Mouse (Mus musculus) lung, embryonic 15.5 days (tissue): ENCODE results near the gene Inpp5b. TPM values are rescaled to one million over a fixed set of nuclear protein-coding genes. Genes with fewer than 3 reads are reported as not detected.

Experiments
- ATAC-seq: fragments of 200-750 bp; cut with Nextera tagmentation; 2 replicates; pipeline ENCODE4 v1.8.0; 2017; ENCODE audit warnings: moderate number of reproducible peaks, borderline replicate concordance; ENCODE audit not compliant: low FRiP score, low TSS enrichment; ENCODE audit errors: extremely low read depth
- H3K27ac ChIP-seq: fragments of 300-500 bp; sonication (generic); 2 replicates; pipeline ENCODE4 v1.5.1; 2015; ENCODE audit warnings: moderate library complexity, mild to moderate bottlenecking, inconsistent platforms
- H3K27me3 ChIP-seq: fragments of 300-500 bp; sonication (generic); 2 replicates; pipeline ENCODE4 v1.6.1; 2015; ENCODE audit warnings: inconsistent platforms
- H3K36me3 ChIP-seq: fragments of 300-500 bp; sonication (generic); 2 replicates; pipeline ENCODE4 v1.6.1; 2015; ENCODE audit warnings: inconsistent platforms
- H3K4me1 ChIP-seq: fragments of 300-500 bp; sonication (generic); 2 replicates; pipeline ENCODE4 v1.6.1; 2015; ENCODE audit warnings: inconsistent platforms
- H3K4me2 ChIP-seq: fragments of 300-500 bp; sonication (generic); 2 replicates; pipeline ENCODE4 v1.6.1; 2015; ENCODE audit warnings: inconsistent platforms, mild to moderate bottlenecking, moderate library complexity
- H3K4me3 ChIP-seq: fragments of 300-500 bp; sonication (generic); 2 replicates; pipeline ENCODE4 v1.5.1; 2015; ENCODE audit warnings: mild to moderate bottlenecking, inconsistent platforms
- H3K9ac ChIP-seq: fragments of 300-500 bp; sonication (generic); 2 replicates; pipeline ENCODE4 v1.6.1; 2015; ENCODE audit warnings: inconsistent platforms
- H3K9me3 ChIP-seq: fragments of 300-500 bp; sonication (generic); 2 replicates; pipeline ENCODE4 v1.6.1; 2016; ENCODE audit warnings: inconsistent platforms
- WGBS: fragments of 180-500 bp; shearing (Covaris S2); methylation state at CpG from one replicate; pipeline ENCODE4 v1.1.7; 2015; 5-methylcytosine and 5-hydroxymethylcytosine counted together
- polyA plus RNA-seq: library from polyadenylated mRNA; unstranded; fragments of >200 nt; fragmentation: Nextera tagmentation; extraction: Ambion mirVana; gene quantifications from 2 replicates; pipeline ENCODE4 v1.2.1, GENCODE M21; 2015

The Inpp5b gene
- polyA plus RNA-seq, 1 experiment from 2014 or later = 35.5 TPM

GRCm38 (mm10) chr4:124808511-124808910 is 66.9 kb downstream of the Inpp5b start:
- Histone ChIP-seq H3K9me3 (no peaks in the 10 kb centered on the region), H3K27me3 (no peaks in the 10 kb centered on the region), H3K4me1 (peaks cover 2% of the 10 kb centered on the region), H3K36me3 (peaks cover 17% of the 10 kb centered on the region), H3K4me2 (no peak overlapping the region), H3K4me3 (no peak overlapping the region), H3K9ac (no peak overlapping the region), H3K27ac (no peak overlapping the region)
- no peak for ATAC-seq
- 66% methylated on average over 5 of the region's 5 CpGs for WGBS

GRCm38 (mm10) chr4:124809136-124809883 is 67.7 kb downstream of the Inpp5b start:
- Histone ChIP-seq H3K36me3 (peaks cover 18% of the 10 kb centered on the region), H3K4me3 (no peak overlapping the region), H3K27ac (no peak overlapping the region), H3K4me1 (no peaks in the 10 kb centered on the region), H3K27me3 (no peaks in the 10 kb centered on the region), H3K9ac (no peak overlapping the region), H3K4me2 (no peak overlapping the region), H3K9me3 (no peaks in the 10 kb centered on the region)
- 71% methylated on average over 9 of the region's 9 CpGs for WGBS
- no peak for ATAC-seq

GRCm38 (mm10) chr4:124810056-124810455 is 68.4 kb downstream of the Inpp5b start:
- no peak overlapping the region for H3K9ac ChIP-seq
- WGBS = 82% methylated on average over 7 of the region's 7 CpGs
- H3K4me1 ChIP-seq = no peaks in the 10 kb centered on the region
- no peak for ATAC-seq
- H3K9me3 ChIP-seq = no peaks in the 10 kb centered on the region
- H3K4me3 ChIP-seq = no peak overlapping the region
- H3K4me2 ChIP-seq = no peak overlapping the region
- H3K36me3 ChIP-seq = peaks cover 18% of the 10 kb centered on the region
- H3K27ac ChIP-seq = no peak overlapping the region
- no peaks in the 10 kb centered on the region for H3K27me3 ChIP-seq

GRCm38 (mm10) chr4:124811347-124811975 is 69.8 kb downstream of the Inpp5b start:
- Histone ChIP-seq H3K4me3 (no peak overlapping the region), H3K9ac (no peak overlapping the region), H3K9me3 (no peaks in the 10 kb centered on the region), H3K36me3 (peaks cover 7% of the 10 kb centered on the region), H3K27me3 (no peaks in the 10 kb centered on the region), H3K4me2 (no peak overlapping the region), H3K4me1 (no peaks in the 10 kb centered on the region), H3K27ac (no peak overlapping the region)
- 69% methylated on average over 9 of the region's 9 CpGs for WGBS
- ATAC-seq = no peak

- H3K9ac ChIP-seq = no peak overlapping the region
- H3K9me3 ChIP-seq = no peaks in the 10 kb centered on the region
- peaks cover 3% of the 10 kb centered on the region; the same call in 1 of the 2 replicates for H3K36me3 ChIP-seq
- no peak overlapping the region for H3K27ac ChIP-seq
- no peak overlapping the region for H3K4me2 ChIP-seq
- no peak for ATAC-seq
- H3K27me3 ChIP-seq = no peaks in the 10 kb centered on the region
- H3K4me3 ChIP-seq = no peak overlapping the region
- H3K4me1 ChIP-seq = peaks cover 7% of the 10 kb centered on the region; the same call in 1 of the 2 replicates
- 90% methylated on average over 11 of the region's 11 CpGs for WGBS
Measured at GRCm38 (mm10) chr4:124815901-124816300, 74.3 kb downstream of the Inpp5b start.

GRCm38 (mm10) chr4:124817803-124818202 is 76.2 kb downstream of the Inpp5b start:
- no peaks in the 10 kb centered on the region for H3K27me3 ChIP-seq
- 17% methylated on average over 6 of the region's 6 CpGs for WGBS
- no peak overlapping the region for H3K27ac ChIP-seq
- H3K4me2 ChIP-seq = no peak overlapping the region
- peaks cover 7% of the 10 kb centered on the region; the same call in 1 of the 2 replicates for H3K4me1 ChIP-seq
- H3K9ac ChIP-seq = no peak overlapping the region
- H3K4me3 ChIP-seq = no peak overlapping the region
- peak; percentile 83 for ATAC-seq
- H3K9me3 ChIP-seq = no peaks in the 10 kb centered on the region
- peaks cover 10% of the 10 kb centered on the region; the same call in 1 of the 2 replicates for H3K36me3 ChIP-seq

GRCm38 (mm10) chr4:124818832-124819231 is 77.2 kb downstream of the Inpp5b start:
- Histone ChIP-seq H3K27ac (no peak overlapping the region), H3K27me3 (no peaks in the 10 kb centered on the region), H3K4me3 (no peak overlapping the region), H3K36me3 (peaks cover 7% of the 10 kb centered on the region; the same call in 1 of the 2 replicates), H3K4me2 (no peak overlapping the region), H3K4me1 (peaks cover 7% of the 10 kb centered on the region; the same call in 1 of the 2 replicates), H3K9ac (no peak overlapping the region), H3K9me3 (no peaks in the 10 kb centered on the region)
- no peak for ATAC-seq
- 96% methylated on average over 4 of the region's 4 CpGs for WGBS

GRCm38 (mm10) chr4:124824967-124825366 is 83.3 kb downstream of the Inpp5b start:
- Histone ChIP-seq H3K9ac (no peak overlapping the region), H3K9me3 (no peaks in the 10 kb centered on the region), H3K4me3 (no peak overlapping the region), H3K27me3 (no peaks in the 10 kb centered on the region), H3K4me2 (no peak overlapping the region), H3K4me1 (no peaks in the 10 kb centered on the region), H3K36me3 (peaks cover 35% of the 10 kb centered on the region), H3K27ac (no peak overlapping the region)
- ATAC-seq = no peak
- WGBS = 95% methylated on average over 6 of the region's 6 CpGs

- Histone ChIP-seq H3K4me2 (no peak overlapping the region), H3K27me3 (no peaks in the 10 kb centered on the region), H3K4me1 (no peaks in the 10 kb centered on the region), H3K27ac (no peak overlapping the region), H3K9ac (no peak overlapping the region), H3K9me3 (no peaks in the 10 kb centered on the region), H3K4me3 (no peak overlapping the region), H3K36me3 (peaks cover 35% of the 10 kb centered on the region)
- ATAC-seq = no peak
- WGBS = 95% methylated on average over 21 of the region's 21 CpGs
Measured at GRCm38 (mm10) chr4:124825371-124825965, 83.8 kb downstream of the Inpp5b start.

GRCm38 (mm10) chr4:124829671-124830070 is 88.0 kb downstream of the Inpp5b start:
- no peaks in the 10 kb centered on the region for H3K27me3 ChIP-seq
- H3K9ac ChIP-seq = no peak overlapping the region
- 61% methylated on average over 5 of the region's 5 CpGs for WGBS
- H3K27ac ChIP-seq = no peak overlapping the region
- no peak overlapping the region for H3K4me3 ChIP-seq
- ATAC-seq = no peak
- H3K9me3 ChIP-seq = no peaks in the 10 kb centered on the region
- H3K4me1 ChIP-seq = no peaks in the 10 kb centered on the region
- no peak overlapping the region for H3K4me2 ChIP-seq
- H3K36me3 ChIP-seq = peaks cover 37% of the 10 kb centered on the region

- ATAC-seq = no peak
- Histone ChIP-seq H3K27ac (no peak overlapping the region), H3K9ac (no peak overlapping the region), H3K9me3 (no peaks in the 10 kb centered on the region), H3K4me2 (no peak overlapping the region), H3K36me3 (peaks cover 19% of the 10 kb centered on the region; the same call in 1 of the 2 replicates), H3K4me1 (no peaks in the 10 kb centered on the region), H3K4me3 (no peak overlapping the region), H3K27me3 (no peaks in the 10 kb centered on the region)
- WGBS = 93% methylated on average over 10 of the region's 10 CpGs
Measured at GRCm38 (mm10) chr4:124832796-124833195, 91.1 kb downstream of the Inpp5b start.
